Mouse (Mus musculus) left cerebral cortex, adult 11 months (tissue): ENCODE results near the gene Lhx2.
A peak's percentile ranks its signal among the peaks of the same experiment; 100 is the strongest.

Source experiments
- DNase-seq: peaks from one replicate; pipeline ENCODE4 v3.0.0; 2022; ENCODE audit warnings: low spot score

Lhx2 gene

GRCm38 (mm10) chr2:38359186-38359585 lies 20.1 kb downstream of the Lhx2 start:
- DNase-seq = no peak

- DNase-seq = no peak
These were observed 20.7 kb downstream of the Lhx2 start for GRCm38 (mm10) chr2:38359811-38360210.

DNA sequence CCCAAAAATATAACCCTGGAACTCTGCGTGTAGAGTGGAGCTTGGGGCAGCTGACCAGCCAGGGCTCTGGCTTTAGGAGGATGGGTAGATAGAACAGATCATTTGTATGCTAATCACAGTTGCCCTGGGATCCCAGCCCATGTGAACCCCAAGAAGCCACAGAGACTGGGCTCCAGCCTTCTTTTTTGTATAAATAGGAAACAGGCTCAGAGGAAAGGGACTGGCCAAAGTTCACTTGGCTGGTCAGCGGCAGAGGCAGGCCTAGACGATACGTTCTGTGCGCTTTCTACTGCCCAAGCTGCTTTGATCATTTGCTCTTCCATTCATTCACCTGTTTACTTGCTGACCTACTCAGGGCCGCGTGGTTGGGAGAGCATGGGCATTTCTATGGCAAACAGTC lies 27.1 kb downstream of the Lhx2 start:
- DNase-seq = no peak

DNA sequence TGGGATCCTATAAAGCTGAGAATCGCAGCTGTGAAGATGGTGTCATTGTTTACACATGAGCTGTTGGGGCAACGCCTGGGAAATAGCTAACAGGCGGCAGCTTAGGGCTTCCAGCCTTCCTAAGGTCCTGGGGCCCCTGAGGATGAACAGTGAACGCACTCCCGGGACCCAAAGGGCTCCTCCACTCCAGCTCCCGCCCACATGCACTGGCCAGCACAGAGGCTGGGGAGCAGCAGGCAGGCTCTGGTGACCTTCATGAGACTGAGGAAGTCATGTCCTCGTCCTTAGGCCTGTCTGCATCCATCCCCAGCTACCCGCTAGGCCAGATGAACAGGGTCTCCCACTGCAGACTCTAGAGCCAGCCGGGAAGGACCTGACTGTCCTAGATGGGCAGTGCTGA lies 27.9 kb downstream of the Lhx2 start:
- no peak for DNase-seq

DNA sequence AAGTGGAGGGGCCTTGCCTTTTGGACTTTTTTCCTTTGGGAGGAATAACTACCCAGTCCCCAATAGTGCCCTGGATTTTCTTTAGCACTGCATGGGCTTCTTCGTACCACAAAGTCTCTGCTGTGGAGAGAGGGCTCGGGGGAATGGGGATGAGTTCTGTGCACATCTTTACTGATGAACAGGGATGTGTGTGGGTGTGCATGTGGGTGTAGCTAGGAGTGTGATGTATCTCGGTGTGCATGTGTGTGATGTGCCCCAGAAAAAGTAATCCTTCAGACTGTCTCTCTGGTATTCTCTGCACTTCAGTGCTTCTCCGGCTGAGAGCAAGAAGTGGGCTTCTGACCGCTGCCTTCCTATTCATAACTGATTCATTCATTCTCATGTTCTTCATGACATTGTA lies 28.8 kb downstream of the Lhx2 start:
- no peak for DNase-seq

GRCm38 (mm10) chr2:38368746-38369330 lies 29.8 kb downstream of the Lhx2 start:
- DNase-seq = no peak

- DNase-seq = no peak
These were observed 36.7 kb downstream of the Lhx2 start for GRCm38 (mm10) chr2:38375606-38376304.

DNA sequence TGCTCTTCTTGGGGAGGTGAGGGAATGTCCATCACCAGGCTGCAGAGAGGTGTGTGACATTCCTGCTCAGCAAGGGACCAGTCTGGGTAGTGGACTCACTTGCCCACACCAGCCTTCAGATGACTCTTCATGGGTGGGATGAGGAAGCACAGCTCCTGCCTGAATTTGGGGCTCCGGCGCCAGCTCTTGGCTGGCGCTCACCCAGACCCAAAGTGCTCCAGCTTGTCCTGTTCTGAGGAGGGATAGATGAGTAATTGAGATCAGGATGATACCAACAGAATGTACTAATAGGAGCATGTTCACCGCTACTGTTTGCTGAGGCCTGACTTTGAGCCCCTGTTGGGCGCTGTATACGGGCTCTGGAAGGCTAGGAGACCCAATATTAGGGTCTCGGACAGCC lies 38.2 kb downstream of the Lhx2 start:
- no peak for DNase-seq

DNA sequence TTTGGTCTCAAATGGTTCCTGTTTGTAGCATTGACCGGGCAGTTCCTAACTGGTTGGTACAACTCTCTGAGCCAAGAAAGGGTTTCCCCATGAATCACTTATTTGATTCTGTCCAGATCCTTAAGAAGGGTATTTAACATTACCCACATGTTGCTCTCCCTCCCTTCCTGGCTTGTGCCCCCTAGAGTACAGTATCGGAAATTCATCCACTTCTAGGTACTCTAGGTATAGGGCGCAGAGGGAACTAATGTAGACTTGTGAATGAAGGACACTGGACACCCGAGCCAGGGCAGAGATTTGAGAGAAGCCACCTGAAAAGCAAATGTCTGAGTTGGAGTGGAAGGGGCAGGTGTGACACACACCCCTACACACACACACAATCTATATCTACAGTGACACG lies 39.3 kb downstream of the Lhx2 start:
- DNase-seq = no peak

- no peak for DNase-seq
These were observed 39.9 kb downstream of the Lhx2 start for GRCm38 (mm10) chr2:38378849-38379545.

GRCm38 (mm10) chr2:38379546-38379870 lies 40.4 kb downstream of the Lhx2 start:
- no peak for DNase-seq

DNA sequence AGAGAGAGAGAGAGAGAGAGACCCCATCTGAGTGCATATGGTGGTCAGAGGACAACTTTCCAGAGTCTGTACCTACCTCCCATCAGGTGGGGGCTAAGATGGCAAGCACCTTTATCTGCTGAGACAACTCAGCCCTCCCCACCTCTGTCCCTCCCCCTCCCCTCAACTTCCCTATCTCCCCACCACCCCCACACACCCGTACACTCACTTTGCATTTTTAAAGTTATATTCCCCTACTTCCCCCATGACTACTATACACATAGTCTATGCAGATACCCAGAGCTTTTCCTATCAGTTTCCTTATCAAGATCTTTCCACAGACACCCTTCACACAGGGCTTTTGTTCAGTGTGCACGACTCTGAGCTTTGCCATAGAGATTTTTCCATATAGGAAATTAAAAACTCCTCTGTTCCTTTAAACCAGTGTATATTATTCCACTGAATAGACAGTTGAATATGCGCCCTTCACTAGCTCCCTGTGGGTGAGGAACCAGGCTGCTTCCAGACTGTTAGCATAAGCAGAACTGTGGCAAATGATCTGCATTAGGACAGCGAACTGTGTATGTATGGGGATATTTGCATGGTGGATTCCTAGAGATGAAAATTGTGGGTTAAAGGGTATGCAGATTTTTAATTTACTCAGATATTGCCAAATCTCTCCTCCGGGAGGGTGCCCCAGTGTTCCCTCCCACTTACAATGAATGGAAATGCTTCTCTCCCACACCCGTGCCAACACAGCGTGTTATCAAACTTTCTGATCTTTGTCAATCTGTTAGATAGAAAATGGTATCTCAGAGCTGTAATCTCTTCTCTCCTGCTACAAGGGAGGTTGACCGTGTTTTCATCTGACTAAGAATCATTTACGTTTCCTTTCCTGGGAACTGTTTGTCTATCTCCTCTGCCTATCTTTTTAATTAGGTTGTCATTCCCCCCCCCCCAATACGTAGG lies 41.3 kb downstream of the Lhx2 start:
- no peak for DNase-seq

- no peak for DNase-seq
These were observed 48.6 kb downstream of the Lhx2 start for GRCm38 (mm10) chr2:38387568-38388262.

DNA sequence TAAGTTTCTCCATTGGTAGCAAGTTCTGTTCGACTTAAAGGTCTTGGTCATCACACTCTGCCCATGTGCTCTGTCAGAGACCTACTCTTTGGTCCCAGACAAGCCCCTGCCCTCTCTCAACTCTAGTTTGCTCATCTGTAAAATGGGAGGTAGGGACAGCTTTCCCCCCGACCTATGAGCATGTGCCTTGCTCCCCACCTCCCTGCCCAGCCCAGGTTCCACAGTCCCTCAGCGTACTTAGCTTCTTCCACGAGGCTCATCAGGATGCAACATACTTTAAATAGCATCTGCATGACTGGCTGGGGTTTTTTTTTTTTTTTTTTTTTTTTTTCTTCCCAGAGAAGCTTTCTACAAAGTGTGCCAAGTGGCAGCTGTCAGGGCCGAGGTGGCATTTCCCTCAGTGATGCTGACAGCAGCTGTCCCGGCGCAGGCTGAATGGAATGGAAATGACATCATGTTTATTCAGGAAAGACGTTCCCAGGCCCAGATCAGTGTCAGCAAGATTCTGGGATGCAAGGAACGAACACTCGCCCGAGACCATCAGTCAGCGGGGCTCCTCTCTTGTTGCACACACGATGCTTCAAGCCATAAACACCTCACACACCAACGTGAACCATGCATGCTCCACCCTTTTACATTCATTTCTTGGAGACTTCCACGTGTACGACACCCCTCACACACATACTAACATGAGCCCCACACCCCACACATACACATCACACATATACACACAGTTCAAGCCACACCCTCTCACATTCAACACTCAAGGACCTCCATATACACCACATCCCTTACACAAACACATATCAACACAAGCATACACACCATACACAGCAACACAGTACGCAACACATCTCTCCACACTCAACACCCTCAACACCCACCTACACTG lies 56.1 kb downstream of the Lhx2 start:
- no peak for DNase-seq

DNA sequence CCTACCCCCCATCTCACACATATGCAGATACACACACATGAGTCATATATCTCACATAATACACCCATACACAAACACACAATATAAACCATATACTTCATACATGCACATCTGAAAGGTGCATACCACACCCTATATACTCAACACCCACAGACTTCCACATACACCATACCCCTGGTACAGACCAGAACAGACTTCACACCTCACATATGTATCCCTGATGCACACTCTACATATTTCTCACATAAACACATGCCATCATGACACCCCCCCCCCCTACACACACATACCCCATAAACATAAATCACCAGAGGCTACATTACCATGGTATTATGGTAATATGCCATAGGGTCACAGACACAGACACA lies 56.8 kb downstream of the Lhx2 start:
- no peak for DNase-seq

DNA sequence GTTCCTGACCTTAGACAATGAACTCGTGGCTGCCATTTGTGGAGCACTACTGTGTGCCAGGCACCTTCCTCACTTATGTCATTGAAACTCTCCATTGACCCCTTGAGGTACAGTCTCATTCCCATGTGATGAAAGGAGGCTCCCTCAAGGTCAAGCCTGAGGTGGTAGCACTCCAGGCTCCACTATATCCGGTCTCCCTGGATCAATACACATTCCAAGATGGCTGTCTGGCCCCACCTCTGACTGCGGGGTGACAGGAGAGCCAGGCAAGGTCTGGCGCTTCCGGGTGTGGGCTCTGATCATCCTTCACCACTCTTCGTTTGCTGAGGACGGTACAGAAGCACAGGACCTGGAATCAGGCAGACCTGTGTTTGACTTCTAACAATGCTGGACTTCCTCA lies 58.2 kb downstream of the Lhx2 start:
- no peak for DNase-seq

DNA sequence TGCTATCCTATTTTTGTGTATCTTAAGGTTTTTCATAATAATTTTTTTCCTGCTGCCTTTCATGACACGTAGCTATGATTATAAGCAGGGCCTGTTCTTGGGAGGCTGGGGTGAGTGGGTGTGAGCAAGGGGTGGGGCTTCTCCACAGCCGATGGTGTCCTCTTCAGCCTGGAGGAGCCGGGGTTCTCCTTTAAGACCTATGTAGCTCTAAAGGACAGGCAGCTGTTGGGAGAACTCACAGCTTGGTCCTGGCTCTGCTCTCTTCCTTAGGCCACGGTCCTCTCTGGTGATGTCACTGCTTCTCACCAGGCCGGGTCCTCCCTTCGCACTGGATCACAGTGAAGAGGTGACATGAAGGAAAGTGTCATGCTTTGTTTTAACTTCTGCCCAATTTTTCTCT lies 58.8 kb downstream of the Lhx2 start:
- DNase-seq = no peak

DNA sequence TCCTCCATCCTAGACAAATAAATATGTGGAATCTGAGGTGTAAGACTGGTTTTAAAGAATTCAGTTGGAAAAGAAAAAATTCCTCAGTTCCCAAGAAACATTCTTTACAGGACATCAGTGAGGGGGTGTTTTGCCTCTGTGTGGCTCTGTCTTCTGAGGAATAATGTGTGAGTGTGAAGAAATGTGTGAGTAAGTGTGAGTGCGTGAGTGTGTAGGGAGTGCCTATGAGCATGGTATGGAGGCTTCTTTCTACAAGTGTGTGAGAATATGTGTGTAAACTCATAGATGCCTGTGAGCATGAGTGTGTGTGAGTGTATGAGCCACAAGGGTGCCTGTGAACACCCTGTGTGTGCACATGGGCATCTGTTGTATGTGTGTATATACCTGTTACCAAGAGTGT lies 63.5 kb downstream of the Lhx2 start:
- DNase-seq = peak; percentile 47

GRCm38 (mm10) chr2:38403231-38403630 lies 64.2 kb downstream of the Lhx2 start:
- peak; percentile 71 for DNase-seq

DNA sequence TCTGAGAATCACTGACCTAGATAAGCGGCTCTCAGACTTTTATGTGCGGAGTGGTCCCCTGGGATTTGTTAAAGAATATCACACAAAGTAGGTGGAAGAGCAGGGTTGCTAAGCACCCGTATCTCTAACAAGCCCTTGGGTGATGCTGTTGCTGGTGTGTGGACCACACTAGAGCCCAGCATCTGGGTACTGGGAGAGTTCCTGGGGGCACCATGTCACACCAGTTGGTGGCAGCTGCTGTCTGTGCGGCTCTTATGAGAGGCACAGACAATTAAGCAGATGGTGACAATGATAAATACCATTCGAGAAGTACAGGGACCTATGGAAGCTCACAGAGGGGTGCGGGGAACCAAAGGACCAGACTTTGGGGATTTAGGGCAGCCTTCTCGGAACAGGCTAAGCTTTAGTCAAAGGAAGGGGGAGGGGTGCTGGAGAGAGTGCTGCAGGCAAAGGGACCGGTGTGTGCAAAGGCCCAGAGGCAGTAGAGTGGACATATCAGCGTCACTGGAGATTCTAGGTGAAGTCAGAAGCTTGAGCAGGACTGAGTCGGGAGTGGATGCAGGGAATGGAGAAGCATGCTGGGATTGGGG lies 65.0 kb downstream of the Lhx2 start:
- no peak for DNase-seq

- no peak for DNase-seq
These were observed 66.3 kb downstream of the Lhx2 start for GRCm38 (mm10) chr2:38405356-38405755.
